Mouse (Mus musculus) heart, embryonic 15.5 days (tissue): Measurements from ENCODE around the gene Cfap300. TPM values are rescaled to one million over a fixed set of nuclear protein-coding genes. Genes with fewer than 3 reads are reported as not detected.

Experiments
- ATAC-seq: fragments of 200-750 bp; cut with Nextera tagmentation; replicated peaks from 2 replicates; pipeline ENCODE4 v1.8.0; 2017; ENCODE audit warnings: low read depth, moderate TSS enrichment; ENCODE audit not compliant: insufficient number of reproducible peaks, insufficient read depth, low FRiP score
- H3K27ac ChIP-seq: fragments of 300-500 bp; sonication (generic); 2 replicates; pipeline ENCODE4 v1.5.1; 2015; ENCODE audit warnings: mild to moderate bottlenecking, inconsistent platforms
- H3K27me3 ChIP-seq: fragments of 300-500 bp; sonication (generic); 2 replicates; pipeline ENCODE4 v1.6.1; 2015; ENCODE audit warnings: inconsistent platforms
- H3K36me3 ChIP-seq: fragments of 300-500 bp; sonication (generic); 2 replicates; pipeline ENCODE4 v1.6.1; 2015; ENCODE audit warnings: mild to moderate bottlenecking, inconsistent platforms
- H3K4me1 ChIP-seq: fragments of 300-500 bp; sonication (generic); replicated peaks from 2 replicates; pipeline ENCODE4 v1.6.1; 2015; ENCODE audit warnings: inconsistent platforms
- H3K4me2 ChIP-seq: fragments of 300-500 bp; sonication (generic); 2 replicates; pipeline ENCODE4 v1.6.1; 2015; ENCODE audit warnings: inconsistent platforms, mild to moderate bottlenecking, moderate library complexity
- H3K4me3 ChIP-seq: fragments of 300-500 bp; sonication (generic); 2 replicates; pipeline ENCODE4 v1.5.1; 2015; ENCODE audit warnings: mild to moderate bottlenecking, inconsistent platforms
- H3K9ac ChIP-seq: fragments of 300-500 bp; sonication (generic); 2 replicates; pipeline ENCODE4 v1.6.1; 2015; ENCODE audit warnings: mild to moderate bottlenecking, inconsistent platforms
- H3K9me3 ChIP-seq: fragments of 300-500 bp; sonication (generic); replicated peaks from 2 replicates; pipeline ENCODE4 v1.6.1; 2016; ENCODE audit warnings: inconsistent platforms
- WGBS: fragments of 180-500 bp; shearing (Covaris S2); methylation state at CpG from one replicate; pipeline ENCODE4 v1.1.7; 2015; ENCODE audit warnings: mixed read lengths; 5-methylcytosine and 5-hydroxymethylcytosine counted together
- polyA plus RNA-seq: library from polyadenylated mRNA; unstranded; fragments of >200 nt; fragmentation: Nextera tagmentation; extraction: Ambion mirVana; gene quantifications from 2 replicates; pipeline ENCODE4 v1.2.1, GENCODE M21; 2015

Gene Cfap300
- polyA plus RNA-seq, 1 experiment from 2014 or later, result 5.1 TPM

- no peak overlapping the region for H3K4me3 ChIP-seq
- ATAC-seq, result no peak
- H3K27me3 ChIP-seq, result no peaks in the 10 kb centered on the region
- WGBS, result 73% methylated on average over 2 of the region's 2 CpGs
- no peaks in the 10 kb centered on the region for H3K36me3 ChIP-seq
- peak overlapping the region; percentile 89 for H3K27ac ChIP-seq
- peak overlapping the region; percentile 42 for H3K4me2 ChIP-seq
- no peaks in the 10 kb centered on the region for H3K9me3 ChIP-seq
- peaks cover 61% of the 10 kb centered on the region for H3K4me1 ChIP-seq
- 0 out of 2 replicates have a peak overlapping the region, but pooled peaks have one; percentile 2 for H3K9ac ChIP-seq
Observed at GRCm38 (mm10) chr9:7980162-7980561, 62.5 kb downstream of the Cfap300 start.

DNA sequence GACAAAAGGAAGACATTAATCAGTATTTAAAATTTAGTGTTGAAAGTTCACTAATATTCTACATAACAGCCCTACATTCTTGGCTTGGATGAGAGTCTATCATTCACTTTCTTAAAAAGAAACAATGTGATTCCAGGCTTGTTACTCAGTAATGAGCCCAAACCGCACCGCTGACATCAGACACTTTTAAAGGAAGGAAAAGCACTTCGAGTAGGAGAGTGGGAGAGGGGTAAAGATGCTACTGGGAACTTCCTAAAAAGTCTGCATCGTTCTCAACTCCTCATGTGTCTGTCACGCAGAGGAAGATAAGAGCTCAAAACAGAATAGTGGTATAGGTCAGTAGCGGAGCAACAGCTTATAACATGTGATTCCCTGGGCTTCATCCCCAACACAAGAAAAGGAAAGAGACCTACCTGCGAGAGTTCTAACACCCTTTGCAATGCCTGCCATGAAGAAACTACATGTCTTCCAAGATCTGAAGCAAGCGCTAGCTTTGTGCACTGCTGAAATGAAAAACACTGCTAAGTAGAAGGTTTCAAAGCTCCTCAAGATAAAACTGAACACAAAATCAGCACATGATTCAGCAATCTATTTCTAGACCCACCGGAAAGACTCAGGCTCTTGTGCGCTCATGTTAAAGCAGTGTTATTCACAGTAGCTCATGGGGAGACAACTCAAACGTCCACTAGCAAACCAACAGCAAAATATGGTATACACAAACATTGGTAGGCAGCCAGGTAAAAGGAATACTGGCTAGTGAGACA is 63.3 kb downstream of the Cfap300 start:
- no peaks in the 10 kb centered on the region for H3K27me3 ChIP-seq
- H3K36me3 ChIP-seq, result no peaks in the 10 kb centered on the region
- WGBS, result 43% methylated on average over 11 of the region's 11 CpGs
- no peak overlapping the region for H3K4me3 ChIP-seq
- H3K4me1 ChIP-seq, result peaks cover 56% of the 10 kb centered on the region
- H3K4me2 ChIP-seq, result peak overlapping the region; percentile 42
- no peaks in the 10 kb centered on the region for H3K9me3 ChIP-seq
- peak overlapping the region; percentile 89 for H3K27ac ChIP-seq
- no peak; the same call in 1 of the 2 replicates for ATAC-seq
- H3K9ac ChIP-seq, result 0 out of 2 replicates have a peak overlapping the region, but pooled peaks have one; percentile 2

GRCm38 (mm10) chr9:7978502-7978901 is 64.1 kb downstream of the Cfap300 start:
- no peak overlapping the region for H3K4me2 ChIP-seq
- no peaks in the 10 kb centered on the region for H3K9me3 ChIP-seq
- H3K9ac ChIP-seq, result no peak overlapping the region
- H3K4me3 ChIP-seq, result no peak overlapping the region
- H3K27ac ChIP-seq, result peak overlapping the region; percentile 89; the same call in 1 of the 2 replicates
- H3K4me1 ChIP-seq, result peaks cover 50% of the 10 kb centered on the region
- no peak for ATAC-seq
- 85% methylated on average over 3 of the region's 3 CpGs for WGBS
- peaks cover 3% of the 10 kb centered on the region; the same call in 1 of the 2 replicates for H3K36me3 ChIP-seq
- H3K27me3 ChIP-seq, result no peaks in the 10 kb centered on the region

DNA sequence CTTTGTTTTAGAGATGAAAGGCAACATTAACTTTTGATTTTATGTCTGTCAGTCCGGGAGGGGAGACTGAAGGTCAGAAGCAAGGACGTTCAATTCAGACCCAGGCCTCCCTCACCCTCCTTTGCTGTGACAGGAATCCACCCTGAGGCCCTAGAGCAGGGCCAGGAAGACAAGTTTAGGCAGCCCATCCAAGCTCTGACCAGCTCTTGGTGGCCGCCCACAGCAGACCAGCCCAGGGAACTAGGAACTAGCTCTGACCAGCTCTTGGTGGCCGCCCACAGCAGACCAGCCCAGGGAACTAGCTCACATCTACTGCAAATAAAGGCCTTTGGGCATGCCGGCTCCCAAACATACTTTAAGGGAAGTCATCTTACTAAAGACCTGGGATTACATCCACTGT is 65.0 kb downstream of the Cfap300 start:
- WGBS, result 58% methylated on average over 5 of the region's 5 CpGs

DNA sequence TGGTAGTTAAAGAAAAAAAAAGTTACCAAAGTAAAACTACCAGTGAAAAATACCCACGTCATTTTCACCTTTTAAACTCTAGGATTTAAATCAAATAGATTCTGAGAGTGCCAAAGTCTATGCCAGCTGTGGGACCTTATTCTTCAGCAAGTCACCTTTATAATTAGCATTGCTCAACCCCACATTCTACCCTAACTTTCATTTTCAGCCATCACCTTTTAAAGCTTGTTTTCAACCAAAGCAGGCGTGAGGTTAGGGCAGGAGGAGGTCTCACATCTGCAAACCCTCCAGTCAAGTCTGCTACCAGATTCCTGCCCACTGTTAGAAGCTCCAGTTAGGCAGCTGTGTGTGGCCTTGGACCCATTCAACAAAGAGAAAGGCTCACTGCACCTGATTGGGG is 70.6 kb downstream of the Cfap300 start:
- H3K4me2 ChIP-seq, result no peak overlapping the region
- no peak overlapping the region for H3K4me3 ChIP-seq
- H3K9me3 ChIP-seq, result no peaks in the 10 kb centered on the region
- WGBS, result 81% methylated on average over 2 of the region's 2 CpGs
- H3K27me3 ChIP-seq, result no peaks in the 10 kb centered on the region
- peaks cover 20% of the 10 kb centered on the region for H3K4me1 ChIP-seq
- H3K9ac ChIP-seq, result no peak overlapping the region
- H3K27ac ChIP-seq, result no peak overlapping the region
- ATAC-seq, result no peak
- peaks cover 9% of the 10 kb centered on the region for H3K36me3 ChIP-seq

More for the DNA sequence above, 65.0 kb downstream of the Cfap300 start:
- Histone ChIP-seq H3K4me2 (no peak overlapping the region), H3K36me3 (peaks cover 5% of the 10 kb centered on the region), H3K9ac (no peak overlapping the region), H3K27ac (peak overlapping the region; percentile 45; the same call in 1 of the 2 replicates), H3K4me1 (peaks cover 43% of the 10 kb centered on the region), H3K4me3 (no peak overlapping the region), H3K27me3 (no peaks in the 10 kb centered on the region), H3K9me3 (no peaks in the 10 kb centered on the region)
- no peak for ATAC-seq

Other genes starting within 250 kb of the Cfap300 start
- 25.5 and 28.0 TPM in 2 replicates for gene Birc2, start 205.8 kb downstream of the Cfap300 start, polyA plus RNA-seq
- gene Birc3, start 169.6 kb downstream of the Cfap300 start, polyA plus RNA-seq, result 5.4 and 8.2 TPM in 2 replicates
- 19.8 and 24.3 TPM in 2 replicates for gene Yap1, start 38.2 kb downstream of the Cfap300 start, polyA plus RNA-seq
- gene Cep126, start 91.5 kb upstream of the Cfap300 start, polyA plus RNA-seq, result 1.5 and 2.2 TPM in 2 replicates